Mouse (Mus musculus) adrenal gland, adult (tissue): ENCODE results near the gene Prr13.

Source experiments
- DNase-seq, 2 experiments: peaks; one replicate each; pipeline ENCODE4 v3.0.0; 2022 to 2023; ENCODE audit warnings: low spot score in 1 of 2; ENCODE audit not compliant: inconsistent age in 2 of 2

Prr13 gene

GRCm38 (mm10) chr15:102458904-102459317 is at the start of gene Prr13:
TSS of gene Prr13 (plus strand) at chr15:102459028.
- DNase-seq: peak; percentile 92 to 98

- DNase-seq: peak in 1 of 2 experiments; percentile 51
Observed at GRCm38 (mm10) chr15:102409286-102409685, 49.5 kb upstream of the Prr13 start.

- DNase-seq: no peak
Observed at GRCm38 (mm10) chr15:102411077-102411476, 47.8 kb upstream of the Prr13 start.

GRCm38 (mm10) chr15:102413687-102414086 is 45.1 kb upstream of the Prr13 start:
- no peak for DNase-seq

- DNase-seq: no peak
Observed at GRCm38 (mm10) chr15:102417524-102417923, 41.3 kb upstream of the Prr13 start.

- no peak for DNase-seq
Observed at GRCm38 (mm10) chr15:102420986-102421385, 37.8 kb upstream of the Prr13 start.

GRCm38 (mm10) chr15:102421437-102421836 is 37.4 kb upstream of the Prr13 start:
- DNase-seq: peak in 1 of 2 experiments; percentile 80

GRCm38 (mm10) chr15:102423602-102424240 is 35.1 kb upstream of the Prr13 start:
- DNase-seq: no peak

- peak in 1 of 2 experiments; percentile 54 for DNase-seq
Observed at GRCm38 (mm10) chr15:102424657-102425056, 34.2 kb upstream of the Prr13 start.

- no peak for DNase-seq
Observed at GRCm38 (mm10) chr15:102426963-102427362, 31.9 kb upstream of the Prr13 start.

- no peak for DNase-seq
Observed at GRCm38 (mm10) chr15:102432046-102432445, 26.8 kb upstream of the Prr13 start.

- no peak for DNase-seq
Observed at GRCm38 (mm10) chr15:102433173-102433572, 25.7 kb upstream of the Prr13 start.

GRCm38 (mm10) chr15:102442490-102442889 is 16.3 kb upstream of the Prr13 start:
- DNase-seq: peak; percentile 85 to 96

- no peak for DNase-seq
Observed at GRCm38 (mm10) chr15:102445146-102445545, 13.7 kb upstream of the Prr13 start, which contains the start of gene Amhr2. TSS of gene Amhr2 (plus strand) at chr15:102445367.

- no peak for DNase-seq
Observed at GRCm38 (mm10) chr15:102446448-102446847, 12.4 kb upstream of the Prr13 start.

GRCm38 (mm10) chr15:102449366-102449765 is 9.5 kb upstream of the Prr13 start:
- no peak for DNase-seq

- DNase-seq: peak; percentile 81 to 89
Observed at GRCm38 (mm10) chr15:102450928-102451327, 7.9 kb upstream of the Prr13 start.

GRCm38 (mm10) chr15:102451666-102452430 is 7.0 kb upstream of the Prr13 start:
- peak in 1 of 2 experiments; percentile 50 for DNase-seq

- peak in 1 of 2 experiments; percentile 63 for DNase-seq
Observed at GRCm38 (mm10) chr15:102455993-102456392, 2.8 kb upstream of the Prr13 start.

GRCm38 (mm10) chr15:102458050-102458736 is 635 bp upstream of the Prr13 start:
- peak in 1 of 2 experiments; percentile 58 for DNase-seq

- no peak for DNase-seq
Observed at GRCm38 (mm10) chr15:102459381-102459780, 553 bp downstream of the Prr13 start.

GRCm38 (mm10) chr15:102459847-102460246 is 1.0 kb downstream of the Prr13 start:
- DNase-seq: peak in 1 of 2 experiments; percentile 43
